Comparison of ENCODE assay signal across 22 mouse cellular contexts in genomic region chr1:119891149-119891548, GRCm38 (mm10). TPM values are rescaled to one million over a fixed set of nuclear protein-coding genes. Genes with fewer than 3 reads are reported as not detected.
DNase-seq lines count a peak whose midpoint lies in the region; ATAC-seq and TF ChIP-seq lines count a peak whose summit lies in the region.
"Had no signal": no experiment of that assay in that cellular context is flagged by ENCODE, and none has a peak within 500 bp of the region (broad histone marks: within the 10 kb centered on the region; RNA-seq: fewer than 3 reads in every experiment).

No protein-coding gene starts in this region.

- 73% methylated on average over 9 of the region's 9 CpGs for WGBS in forebrain, postnatal 0 days
- 92% methylated on average over 9 of the region's 9 CpGs for WGBS in forebrain, embryonic 12.5 days

- H3K4me2 ChIP-seq in forebrain, postnatal 0 days (ENCODE audit: low read depth), result no peak overlapping the region
- no peak overlapping the region for H3K4me2 ChIP-seq in forebrain, embryonic 12.5 days
- H3K4me2 ChIP-seq: embryonic facial prominence, embryonic 13.5 days; heart, embryonic 15.5 days; limb, embryonic 13.5 days; midbrain, embryonic 13.5 days; neural tube, embryonic 15.5 days had no signal

- H3K9ac ChIP-seq in forebrain, postnatal 0 days, result no peak overlapping the region
- no peak overlapping the region for H3K9ac ChIP-seq in forebrain, embryonic 12.5 days
- H3K9ac ChIP-seq: embryonic facial prominence, embryonic 13.5 days; heart, embryonic 15.5 days; limb, embryonic 13.5 days; midbrain, embryonic 13.5 days; neural tube, embryonic 15.5 days had no signal

- no peak overlapping the region for H3K27ac ChIP-seq in forebrain, postnatal 0 days (ENCODE audit: low read depth, low read length)
- no peak overlapping the region for H3K27ac ChIP-seq in forebrain, embryonic 12.5 days
- H3K27ac ChIP-seq: embryonic facial prominence, embryonic 13.5 days; forebrain, embryonic 10.5 days; heart, adult 2 months; heart, embryonic 15.5 days; hindbrain, embryonic 10.5 days; limb, embryonic 13.5 days; midbrain, embryonic 13.5 days; neural tube, embryonic 15.5 days had no signal

- peak; percentile 39 for DNase-seq in forebrain, postnatal 0 days
- DNase-seq in left cerebral cortex, adult 11 months (ENCODE audit: low spot score), result peak; percentile 51
- DNase-seq in left cerebral cortex, postnatal 4 days, result no peak
- DNase-seq in brain, adult 2 months (ENCODE audit: low read depth, low spot score), result peak; percentile 87
- DNase-seq in left cerebral cortex, postnatal 14 days (ENCODE audit: low spot score in 2 of 2), result peak; percentile 68 to 80
- no peak for DNase-seq in adrenal gland, adult 18-20 months (ENCODE audit: low spot score in 2 of 2)
- DNase-seq: adrenal gland, postnatal 10 days; gastrocnemius, postnatal 10 days; heart, adult 2 months; kidney, adult 9 months; kidney, postnatal 36 days; lung, postnatal 4 days had no signal

- intact Hi-C loops in left cerebral cortex, postnatal 4 days (cut with DNase I), result no loop called here
- intact Hi-C loops in left cerebral cortex, postnatal 14 days (cut with DNase I), result loop anchor here (5.0 kb wide), 2 partner anchors 54 to 74 kb away; partner anchors contain the start of gene Ptpn4

- TF ChIP-seq CTCF in forebrain, postnatal 0 days (IDR thresholded peaks at IDR 0.05; ENCODE audit: low read depth), result no peak

- H3K36me3 ChIP-seq in forebrain, postnatal 0 days (ENCODE audit: insufficient read depth), result no peaks in the 10 kb centered on the region
- H3K36me3 ChIP-seq in forebrain, embryonic 12.5 days (replicated peaks), result no peaks in the 10 kb centered on the region
- H3K36me3 ChIP-seq: embryonic facial prominence, embryonic 13.5 days; forebrain, embryonic 10.5 days; heart, embryonic 15.5 days; hindbrain, embryonic 10.5 days; limb, embryonic 13.5 days; midbrain, embryonic 13.5 days; neural tube, embryonic 15.5 days had no signal

- no peaks in the 10 kb centered on the region for H3K9me3 ChIP-seq in forebrain, postnatal 0 days (ENCODE audit: low read length)
- no peaks in the 10 kb centered on the region for H3K9me3 ChIP-seq in forebrain, embryonic 12.5 days
- H3K9me3 ChIP-seq: embryonic facial prominence, embryonic 13.5 days; forebrain, embryonic 10.5 days; heart, embryonic 15.5 days; hindbrain, embryonic 10.5 days; limb, embryonic 13.5 days; midbrain, embryonic 13.5 days; neural tube, embryonic 15.5 days had no signal

- H3K4me1 ChIP-seq in forebrain, postnatal 0 days (ENCODE audit: insufficient read depth), result peaks cover 9% of the 10 kb centered on the region; the same call in 1 of the 2 replicates
- H3K4me1 ChIP-seq in forebrain, embryonic 12.5 days, result peaks cover 5% of the 10 kb centered on the region; the same call in 1 of the 2 replicates

- H3K4me3 ChIP-seq in forebrain, postnatal 0 days (ENCODE audit: low read depth, low read length), result no peak overlapping the region
- no peak overlapping the region for H3K4me3 ChIP-seq in forebrain, embryonic 12.5 days (replicated peaks)
- H3K4me3 ChIP-seq: embryonic facial prominence, embryonic 13.5 days; forebrain, embryonic 10.5 days; heart, adult 2 months; heart, embryonic 15.5 days; hindbrain, embryonic 10.5 days; limb, embryonic 13.5 days; midbrain, embryonic 13.5 days; neural tube, embryonic 15.5 days had no signal

- H3K27me3 ChIP-seq in forebrain, postnatal 0 days (ENCODE audit: insufficient read depth, low read length), result no peaks in the 10 kb centered on the region
- H3K27me3 ChIP-seq in forebrain, embryonic 12.5 days, result no peaks in the 10 kb centered on the region
- H3K27me3 ChIP-seq: CH12.LX; embryonic facial prominence, embryonic 13.5 days; heart, embryonic 15.5 days; limb, embryonic 13.5 days; midbrain, embryonic 13.5 days; neural tube, embryonic 15.5 days had no signal

- peak; percentile 42; the same call in 1 of the 2 replicates for ATAC-seq in forebrain, postnatal 0 days
- no peak for ATAC-seq in forebrain, embryonic 12.5 days (ENCODE audit: low FRiP score)
- ATAC-seq in inflammation-experienced regulatory T-cells, adult 6 months, result no peak
- ATAC-seq: midbrain, embryonic 13.5 days had no signal

RNA-seq across cellular contexts. Expression of gene Tmem177, which starts 21.9 kb away (rescaled TPM):
- total RNA-seq in forebrain, postnatal 0 days (2014; rRNA removed), result 6.9 and 7.2 TPM in 2 replicates
- polyA plus RNA-seq in forebrain, postnatal 0 days (2015; fragmentation: Nextera tagmentation; extraction: Ambion mirVana), result 4.1 and 5.4 TPM in 2 replicates
- 9.3 and 11.3 TPM in 2 replicates for polyA plus RNA-seq in forebrain, embryonic 12.5 days (2016; fragmentation: Nextera tagmentation; extraction: Ambion mirVana)
- total RNA-seq in left cerebral cortex, postnatal 4 days (2021), result 1 to 10 TPM; 7.6 to 7.7 TPM
- total RNA-seq in left cerebral cortex, postnatal 14 days (2021), result 1 to 10 TPM; 6.2 to 7.1 TPM
- polyA plus RNA-seq in inflammation-experienced regulatory T-cells, adult 6 months (2017; shearing (Covaris generic)), result 1 to 10 TPM; 6.6 to 8.1 (median 6.7) TPM
- total RNA-seq in adrenal gland, adult 18-20 months (2021), result 1 to 10 TPM; 6.6 to 8.2 TPM

RNA-seq across cellular contexts. Expression of gene Ptpn4, which starts 53.7 kb away (rescaled TPM):
- 40.1 and 41.4 TPM in 2 replicates for total RNA-seq in forebrain, postnatal 0 days (2014; rRNA removed)
- 2.6 and 6.2 TPM in 2 replicates for polyA plus RNA-seq in forebrain, postnatal 0 days (2015; fragmentation: Nextera tagmentation; extraction: Ambion mirVana)
- 11.1 and 13.1 TPM in 2 replicates for polyA plus RNA-seq in forebrain, embryonic 12.5 days (2016; fragmentation: Nextera tagmentation; extraction: Ambion mirVana)
- 10 to 100 TPM; 37.2 to 39.0 TPM for total RNA-seq in left cerebral cortex, postnatal 4 days (2021)
- 10 to 100 TPM; 56.9 to 68.0 TPM for total RNA-seq in left cerebral cortex, postnatal 14 days (2021)
- polyA plus RNA-seq in inflammation-experienced regulatory T-cells, adult 6 months (2017; shearing (Covaris generic)), result 10 to 100 TPM in 1 of 3 experiments, 1 to 10 TPM in 2; 3.8 to 13.3 (median 6.7) TPM
- 10 to 100 TPM; 23.7 to 31.1 TPM for total RNA-seq in adrenal gland, adult 18-20 months (2021)

Comparison
In these comparisons a context has a peak if more than half of its experiments do, and no peak if none do; other contexts are left out.
1. DNase-seq: peak in forebrain, postnatal 0 days (single experiment), left cerebral cortex, adult 11 months (single experiment), brain, adult 2 months (single experiment) and left cerebral cortex, postnatal 14 days (2 of 2); none in left cerebral cortex, postnatal 4 days (single experiment) and adrenal gland, adult 18-20 months (0 of 2).